Mouse (Mus musculus): ENCODE data around the gene Pccb. TPM values are rescaled to one million over a fixed set of nuclear protein-coding genes. Genes with fewer than 3 reads are reported as not detected.

Pccb gene
- polyA plus RNA-seq, 1 experiment from 2014 or later: 19.7 TPM

DNA sequence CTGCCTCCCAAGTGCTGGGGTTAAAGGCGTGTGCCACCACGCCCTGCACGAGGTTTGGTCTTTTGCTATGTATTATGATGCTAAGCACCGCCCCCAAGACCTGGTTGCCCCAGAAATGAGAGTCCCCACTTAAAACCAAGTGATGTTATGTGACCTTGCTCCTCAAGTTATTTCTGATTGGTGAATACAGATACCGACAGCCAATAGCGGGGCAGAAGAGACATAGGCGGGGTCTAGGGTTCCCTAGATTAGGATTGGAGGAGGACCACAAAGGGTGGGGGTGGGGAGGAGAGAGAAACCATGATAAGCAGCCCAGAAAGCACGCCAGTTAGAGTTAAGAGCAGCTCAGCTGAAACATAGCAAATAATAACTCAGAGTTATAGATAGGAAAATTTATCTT is 31.9 kb downstream of the Pccb start:
- H3K9me3 ChIP-seq (ENCODE audit: low read length): no peaks in the 10 kb centered on the region
- H3K36me3 ChIP-seq (ENCODE audit: insufficient read depth, low read length): 0 out of 2 replicates have a peak, but pooled peaks cover 6% of the 10 kb centered on the region
- ATAC-seq (no peak), DNase-seq (ENCODE audit: low spot score) (no peak)
- no peak overlapping the region for H3K9ac ChIP-seq (replicated peaks; ENCODE audit: low read depth)
- TF ChIP-seq EP300 (IDR thresholded peaks at IDR 0.05) (no peak), CTCF (IDR thresholded peaks at IDR 0.05) (no peak)
- H3K4me3 ChIP-seq (ENCODE audit: low read depth, low read length): no peak overlapping the region
- no peaks in the 10 kb centered on the region for H3K4me1 ChIP-seq (ENCODE audit: insufficient read depth, low read depth, low read length)
- H3K4me2 ChIP-seq (replicated peaks; ENCODE audit: low read depth, low read length): no peak overlapping the region
- no peaks in the 10 kb centered on the region for H3K27me3 ChIP-seq (replicated peaks; ENCODE audit: insufficient read depth, low read length)
- no peak overlapping the region for H3K27ac ChIP-seq (ENCODE audit: low read length)
- WGBS: 95% methylated on average over 8 of the region's 8 CpGs

GRCm38 (mm10) chr9:101002053-101002452 is 32.6 kb downstream of the Pccb start:
- H3K4me3 ChIP-seq (ENCODE audit: low read depth, low read length): no peak overlapping the region
- H3K27ac ChIP-seq (ENCODE audit: low read length): no peak overlapping the region
- TF ChIP-seq EP300 (IDR thresholded peaks at IDR 0.05): no peak
- peak; percentile 56 for TF ChIP-seq CTCF (IDR thresholded peaks at IDR 0.05)
- 88% methylated on average over 4 of the region's 4 CpGs for WGBS
- no peaks in the 10 kb centered on the region for H3K9me3 ChIP-seq (ENCODE audit: low read length)
- no peak overlapping the region for H3K9ac ChIP-seq (replicated peaks; ENCODE audit: low read depth)
- peak; percentile 9 for DNase-seq (ENCODE audit: low spot score)
- no peak overlapping the region for H3K4me2 ChIP-seq (replicated peaks; ENCODE audit: low read depth, low read length)
- ATAC-seq: no peak
- H3K36me3 ChIP-seq (ENCODE audit: insufficient read depth, low read length): 0 out of 2 replicates have a peak, but pooled peaks cover 6% of the 10 kb centered on the region
- H3K27me3 ChIP-seq (replicated peaks; ENCODE audit: insufficient read depth, low read length): no peaks in the 10 kb centered on the region
- no peaks in the 10 kb centered on the region for H3K4me1 ChIP-seq (ENCODE audit: insufficient read depth, low read depth, low read length)

- no peak for ATAC-seq
- Histone ChIP-seq H3K27me3 (replicated peaks; ENCODE audit: insufficient read depth, low read length) (no peaks in the 10 kb centered on the region), H3K36me3 (ENCODE audit: insufficient read depth, low read length) (peaks cover 16% of the 10 kb centered on the region; the same call in 1 of the 2 replicates), H3K27ac (ENCODE audit: low read length) (no peak overlapping the region), H3K4me1 (ENCODE audit: insufficient read depth, low read depth, low read length) (no peaks in the 10 kb centered on the region), H3K9ac (replicated peaks; ENCODE audit: low read depth) (no peak overlapping the region), H3K4me2 (replicated peaks; ENCODE audit: low read depth, low read length) (no peak overlapping the region), H3K4me3 (ENCODE audit: low read depth, low read length) (no peak overlapping the region), H3K9me3 (ENCODE audit: low read length) (no peaks in the 10 kb centered on the region)
- TF ChIP-seq CTCF (IDR thresholded peaks at IDR 0.05): no peak
- TF ChIP-seq EP300 (IDR thresholded peaks at IDR 0.05): no peak
- DNase-seq (ENCODE audit: low spot score): no peak
- WGBS: 86% methylated on average over 2 of the region's 2 CpGs
Observed at GRCm38 (mm10) chr9:100997138-100997537, 37.6 kb downstream of the Pccb start.

GRCm38 (mm10) chr9:100993937-100994336 is 40.8 kb downstream of the Pccb start:
- H3K27me3 ChIP-seq (replicated peaks; ENCODE audit: insufficient read depth, low read length): no peaks in the 10 kb centered on the region
- no peak for DNase-seq (ENCODE audit: low spot score)
- ATAC-seq: no peak
- TF ChIP-seq EP300 (IDR thresholded peaks at IDR 0.05) (no peak), CTCF (IDR thresholded peaks at IDR 0.05) (no peak)
- H3K4me3 ChIP-seq (ENCODE audit: low read depth, low read length): no peak overlapping the region
- H3K9ac ChIP-seq (replicated peaks; ENCODE audit: low read depth): no peak overlapping the region
- 73% methylated on average over 4 of the region's 4 CpGs for WGBS
- no peaks in the 10 kb centered on the region for H3K4me1 ChIP-seq (ENCODE audit: insufficient read depth, low read depth, low read length)
- H3K4me2 ChIP-seq (replicated peaks; ENCODE audit: low read depth, low read length): no peak overlapping the region
- H3K9me3 ChIP-seq (ENCODE audit: low read length): no peaks in the 10 kb centered on the region
- H3K36me3 ChIP-seq (ENCODE audit: insufficient read depth, low read length): peaks cover 16% of the 10 kb centered on the region; the same call in 1 of the 2 replicates
- no peak overlapping the region for H3K27ac ChIP-seq (ENCODE audit: low read length)

GRCm38 (mm10) chr9:100992191-100992590 is 42.5 kb downstream of the Pccb start:
- Histone ChIP-seq H3K4me3 (ENCODE audit: low read depth, low read length) (no peak overlapping the region), H3K4me2 (replicated peaks; ENCODE audit: low read depth, low read length) (no peak overlapping the region), H3K4me1 (ENCODE audit: insufficient read depth, low read depth, low read length) (no peaks in the 10 kb centered on the region), H3K27me3 (replicated peaks; ENCODE audit: insufficient read depth, low read length) (no peaks in the 10 kb centered on the region), H3K36me3 (ENCODE audit: insufficient read depth, low read length) (peaks cover 10% of the 10 kb centered on the region; the same call in 1 of the 2 replicates), H3K9ac (replicated peaks; ENCODE audit: low read depth) (no peak overlapping the region), H3K9me3 (ENCODE audit: low read length) (no peaks in the 10 kb centered on the region), H3K27ac (ENCODE audit: low read length) (no peak overlapping the region)
- ATAC-seq (no peak), DNase-seq (ENCODE audit: low spot score) (no peak)
- TF ChIP-seq CTCF (IDR thresholded peaks at IDR 0.05): no peak
- TF ChIP-seq EP300 (IDR thresholded peaks at IDR 0.05): no peak
- 98% methylated on average over 2 of the region's 2 CpGs for WGBS

DNA sequence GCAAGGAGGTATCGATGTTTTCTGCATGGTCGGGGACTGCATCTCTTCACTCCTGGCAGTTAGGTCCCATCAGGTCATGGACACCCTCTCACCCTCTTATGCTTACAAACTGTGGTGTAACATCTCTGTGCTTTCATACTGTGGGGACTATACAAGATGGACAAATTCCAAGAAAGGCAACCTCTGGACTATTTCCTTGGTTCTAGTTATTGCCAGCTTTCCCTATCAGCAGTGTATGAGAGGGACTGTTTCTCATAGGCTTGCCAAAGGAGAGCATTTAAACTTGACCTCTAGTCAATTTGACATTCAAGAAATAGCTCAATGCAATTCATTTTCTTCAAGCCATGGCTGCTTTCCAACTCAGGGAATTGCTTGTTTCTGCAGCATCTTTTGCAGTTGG is 43.4 kb downstream of the Pccb start:
- Histone ChIP-seq H3K36me3 (ENCODE audit: insufficient read depth, low read length) (peaks cover 10% of the 10 kb centered on the region; the same call in 1 of the 2 replicates), H3K4me1 (ENCODE audit: insufficient read depth, low read depth, low read length) (no peaks in the 10 kb centered on the region), H3K4me2 (replicated peaks; ENCODE audit: low read depth, low read length) (no peak overlapping the region), H3K27me3 (replicated peaks; ENCODE audit: insufficient read depth, low read length) (no peaks in the 10 kb centered on the region), H3K9ac (replicated peaks; ENCODE audit: low read depth) (no peak overlapping the region), H3K4me3 (ENCODE audit: low read depth, low read length) (no peak overlapping the region), H3K27ac (ENCODE audit: low read length) (no peak overlapping the region), H3K9me3 (ENCODE audit: low read length) (no peaks in the 10 kb centered on the region)
- no peak for DNase-seq (ENCODE audit: low spot score)
- TF ChIP-seq CTCF (IDR thresholded peaks at IDR 0.05): no peak
- TF ChIP-seq EP300 (IDR thresholded peaks at IDR 0.05): no peak
- 83% methylated on average over 2 of the region's 2 CpGs for WGBS
- ATAC-seq: no peak

- no peak overlapping the region for H3K9ac ChIP-seq (replicated peaks; ENCODE audit: low read depth)
- H3K27ac ChIP-seq (ENCODE audit: low read length): no peak overlapping the region
- ATAC-seq: no peak
- H3K27me3 ChIP-seq (replicated peaks; ENCODE audit: insufficient read depth, low read length): no peaks in the 10 kb centered on the region
- TF ChIP-seq CTCF (IDR thresholded peaks at IDR 0.05) (no peak), EP300 (IDR thresholded peaks at IDR 0.05) (no peak)
- H3K9me3 ChIP-seq (ENCODE audit: low read length): no peaks in the 10 kb centered on the region
- H3K4me1 ChIP-seq (ENCODE audit: insufficient read depth, low read depth, low read length): no peaks in the 10 kb centered on the region
- H3K4me3 ChIP-seq (ENCODE audit: low read depth, low read length): no peak overlapping the region
- DNase-seq (ENCODE audit: low spot score): no peak
- WGBS: 89% methylated on average over 5 of the region's 5 CpGs
- peaks cover 8% of the 10 kb centered on the region; the same call in 1 of the 2 replicates for H3K36me3 ChIP-seq (ENCODE audit: insufficient read depth, low read length)
- no peak overlapping the region for H3K4me2 ChIP-seq (replicated peaks; ENCODE audit: low read depth, low read length)
Observed at GRCm38 (mm10) chr9:100990609-100991008, 44.1 kb downstream of the Pccb start.

All from lung, postnatal 0 days (tissue).